Mouse (Mus musculus): Measurements from ENCODE around the gene Ecsit.
A peak's percentile ranks its signal among the peaks of the same experiment; 100 is the strongest.

Gene Ecsit

GRCm38 (mm10) chr9:22085022-22085834 lies at the start of gene Ecsit:
Gene Ecsit (minus strand): TSS chr9:22085438.
- peak; percentile 98 for DNase-seq (ENCODE audit: low spot score)

- no peak for DNase-seq (ENCODE audit: low spot score)
Measured at GRCm38 (mm10) chr9:22134246-22134890, 49.1 kb upstream of the Ecsit start.

- no peak for DNase-seq (ENCODE audit: low spot score)
Measured at GRCm38 (mm10) chr9:22132220-22132619, 47.0 kb upstream of the Ecsit start.

- DNase-seq (ENCODE audit: low spot score): no peak
Measured at GRCm38 (mm10) chr9:22131226-22131981, 46.2 kb upstream of the Ecsit start.

- DNase-seq (ENCODE audit: low spot score): no peak
Measured at GRCm38 (mm10) chr9:22125246-22126027, 40.2 kb upstream of the Ecsit start.

- no peak for DNase-seq (ENCODE audit: low spot score)
Measured at GRCm38 (mm10) chr9:22124169-22124568, 38.9 kb upstream of the Ecsit start.

- no peak for DNase-seq (ENCODE audit: low spot score)
Measured at GRCm38 (mm10) chr9:22123069-22123609, 37.9 kb upstream of the Ecsit start.

- DNase-seq (ENCODE audit: low spot score): no peak
Measured at GRCm38 (mm10) chr9:22122005-22122404, 36.8 kb upstream of the Ecsit start.

GRCm38 (mm10) chr9:22121545-22121944 lies 36.3 kb upstream of the Ecsit start:
- no peak for DNase-seq (ENCODE audit: low spot score)

GRCm38 (mm10) chr9:22119543-22119942 lies 34.3 kb upstream of the Ecsit start:
- no peak for DNase-seq (ENCODE audit: low spot score)

GRCm38 (mm10) chr9:22117754-22118456 lies 32.7 kb upstream of the Ecsit start:
- DNase-seq (ENCODE audit: low spot score): peak; percentile 80

GRCm38 (mm10) chr9:22116740-22117426 lies 31.6 kb upstream of the Ecsit start, which contains the start of gene Elof1:
Gene Elof1 (minus strand): TSS chr9:22117172.
- DNase-seq (ENCODE audit: low spot score): peak; percentile 99

- no peak for DNase-seq (ENCODE audit: low spot score)
Measured at GRCm38 (mm10) chr9:22116086-22116485, 30.8 kb upstream of the Ecsit start.

GRCm38 (mm10) chr9:22115635-22116034 lies 30.4 kb upstream of the Ecsit start:
- no peak for DNase-seq (ENCODE audit: low spot score)

- DNase-seq (ENCODE audit: low spot score): no peak
Measured at GRCm38 (mm10) chr9:22108194-22108593, 23.0 kb upstream of the Ecsit start.

GRCm38 (mm10) chr9:22099922-22100321 lies 14.7 kb upstream of the Ecsit start:
- DNase-seq (ENCODE audit: low spot score): no peak

GRCm38 (mm10) chr9:22098993-22099696 lies 13.9 kb upstream of the Ecsit start, which contains the start of gene Cnn1:
Gene Cnn1 (plus strand): TSS chr9:22099216.
- DNase-seq (ENCODE audit: low spot score): no peak

GRCm38 (mm10) chr9:22095854-22096307 lies 10.6 kb upstream of the Ecsit start:
- peak; percentile 79 for DNase-seq (ENCODE audit: low spot score)

GRCm38 (mm10) chr9:22092746-22093145 lies 7.5 kb upstream of the Ecsit start:
- no peak for DNase-seq (ENCODE audit: low spot score)

Data from retina, embryonic 14.5 days (tissue).